Mouse (Mus musculus) thymus, adult 2 months (tissue): Measurements from ENCODE around the gene Hdac9. TPM values are rescaled to one million over a fixed set of nuclear protein-coding genes. Genes with fewer than 3 reads are reported as not detected.

ENCODE experiments used
- DNase-seq: peaks from one replicate; pipeline ENCODE4 v3.0.0; 2021
- H3K27ac ChIP-seq: fragments of 200-500 bp; 2 replicates; pipeline ENCODE4 v1.5.1; 2012; ENCODE audit warnings: low read length, control low read depth; ENCODE audit not compliant: control insufficient read depth, insufficient read depth
- H3K27me3 ChIP-seq: fragments of 200-500 bp; 2 replicates; pipeline ENCODE4 v1.6.1; 2012; ENCODE audit warnings: mild to moderate bottlenecking, low read length, moderate library complexity, mixed read lengths; ENCODE audit not compliant: control insufficient read depth, insufficient read depth
- H3K36me3 ChIP-seq: fragments of 200-500 bp; 2 replicates; pipeline ENCODE4 v1.6.1; 2012; ENCODE audit warnings: mild to moderate bottlenecking, low read length, moderate library complexity; ENCODE audit not compliant: control insufficient read depth, insufficient read depth
- H3K4me1 ChIP-seq: fragments of 200-500 bp; replicated peaks from 2 replicates; pipeline ENCODE4 v1.6.1; 2012; ENCODE audit warnings: low read length; ENCODE audit not compliant: control insufficient read depth, insufficient read depth
- H3K4me3 ChIP-seq: fragments of 200-500 bp; 2 replicates; pipeline ENCODE4 v1.5.1; 2012; ENCODE audit warnings: mild to moderate bottlenecking, low read length, control low read depth, moderate library complexity; ENCODE audit not compliant: control insufficient read depth, insufficient read depth
- CTCF ChIP-seq: fragments of 200-500 bp; IDR thresholded peaks from 2 replicates; pipeline ENCODE4 v1.5.1; 2012; ENCODE audit warnings: mild to moderate bottlenecking, control low read depth, low read length, moderate library complexity, borderline replicate concordance; ENCODE audit not compliant: control insufficient read depth, poor library complexity, insufficient read depth; ENCODE audit errors: extremely low read depth
- POLR2A ChIP-seq: fragments of 200-500 bp; IDR thresholded peaks from 2 replicates; pipeline ENCODE4 v1.6.1; 2012; ENCODE audit warnings: mild to moderate bottlenecking, low read length, control low read depth, moderate library complexity; ENCODE audit not compliant: control insufficient read depth, poor library complexity, insufficient read depth; ENCODE audit errors: extremely low read depth
- WGBS: fragments of 180-500 bp; shearing (Covaris S2); methylation state at CpG from one replicate; pipeline ENCODE4 v1.1.7; 2018; 5-methylcytosine and 5-hydroxymethylcytosine counted together
- polyA plus RNA-seq: library from polyadenylated mRNA; depleted of rRNA; stranded (reverse); fragments of >200 nt; gene quantifications from 2 replicates; pipeline ENCODE4 v1.2.3, GENCODE M21; 2012

The Hdac9 gene
- polyA plus RNA-seq, 1 experiment = 1.9 TPM

GRCm38 (mm10) chr12:34724274-34724673 is 192.6 kb downstream of the Hdac9 start:
- Histone ChIP-seq H3K4me1 (no peaks in the 10 kb centered on the region), H3K27me3 (no peaks in the 10 kb centered on the region), H3K27ac (no peak overlapping the region), H3K36me3 (no peaks in the 10 kb centered on the region), H3K4me3 (no peak overlapping the region)
- TF ChIP-seq POLR2A = no peak
- no peak for TF ChIP-seq CTCF
- DNase-seq = no peak
- WGBS = 96% methylated on average over 2 of the region's 2 CpGs

GRCm38 (mm10) chr12:34722831-34723490 is 193.9 kb downstream of the Hdac9 start:
- H3K27ac ChIP-seq = no peak overlapping the region
- no peaks in the 10 kb centered on the region for H3K36me3 ChIP-seq
- no peaks in the 10 kb centered on the region for H3K27me3 ChIP-seq
- no peaks in the 10 kb centered on the region for H3K4me1 ChIP-seq
- H3K4me3 ChIP-seq = no peak overlapping the region
- DNase-seq = no peak
- TF ChIP-seq CTCF (no peak), POLR2A (no peak)
- WGBS = 29% methylated on average over 7 of the region's 7 CpGs

GRCm38 (mm10) chr12:34720906-34721305 is 196.0 kb downstream of the Hdac9 start:
- Histone ChIP-seq H3K27me3 (no peaks in the 10 kb centered on the region), H3K27ac (no peak overlapping the region), H3K36me3 (no peaks in the 10 kb centered on the region), H3K4me3 (no peak overlapping the region), H3K4me1 (no peaks in the 10 kb centered on the region)
- TF ChIP-seq POLR2A (no peak), CTCF (no peak)
- 91% methylated on average over 2 of the region's 2 CpGs for WGBS
- no peak for DNase-seq

GRCm38 (mm10) chr12:34714266-34714939 is 202.5 kb downstream of the Hdac9 start:
- Histone ChIP-seq H3K27ac (no peak overlapping the region), H3K4me3 (peak overlapping the region; percentile 15; the same call in 1 of the 2 replicates), H3K36me3 (no peaks in the 10 kb centered on the region), H3K27me3 (no peaks in the 10 kb centered on the region), H3K4me1 (0 out of 2 replicates have a peak, but pooled peaks cover 2% of the 10 kb centered on the region)
- no peak for TF ChIP-seq CTCF
- no peak for TF ChIP-seq POLR2A
- no peak for DNase-seq
- 2% methylated on average over 14 of the region's 14 CpGs for WGBS

- no peak for TF ChIP-seq CTCF
- TF ChIP-seq POLR2A = no peak
- Histone ChIP-seq H3K27me3 (no peaks in the 10 kb centered on the region), H3K27ac (no peak overlapping the region), H3K4me1 (no peaks in the 10 kb centered on the region), H3K4me3 (no peak overlapping the region), H3K36me3 (no peaks in the 10 kb centered on the region)
- WGBS = 95% methylated on average over 1 of the region's 1 CpGs
- no peak for DNase-seq
These were observed 218.9 kb downstream of the Hdac9 start for GRCm38 (mm10) chr12:34697981-34698380.

GRCm38 (mm10) chr12:34696736-34697135 is 220.2 kb downstream of the Hdac9 start:
- Histone ChIP-seq H3K4me1 (no peaks in the 10 kb centered on the region), H3K4me3 (no peak overlapping the region), H3K27ac (no peak overlapping the region), H3K27me3 (no peaks in the 10 kb centered on the region), H3K36me3 (no peaks in the 10 kb centered on the region)
- TF ChIP-seq CTCF (no peak), POLR2A (no peak)
- WGBS = 14% methylated on average over 1 of the region's 1 CpGs
- DNase-seq = no peak
